Mouse (Mus musculus): ENCODE measurements around the gene Ncbp3.

- TF ChIP-seq ZC3H11A (IDR thresholded peaks at IDR 0.05; ENCODE audit: borderline replicate concordance, low read depth, low read length) (no peak), CHD2 (IDR thresholded peaks at IDR 0.05; ENCODE audit: low read depth, low read length) (no peak), MAFK (IDR thresholded peaks at IDR 0.05; ENCODE audit: insufficient read depth, low read depth, low read length) (no peak), ZNF384 (IDR thresholded peaks at IDR 0.05; ENCODE audit: low read depth, low read length) (no peak)
These were observed 46.8 kb downstream of the Ncbp3 start for GRCm38 (mm10) chr11:73094231-73094995.

Measured in ES-E14 (cell line).